Mouse (Mus musculus) stomach, postnatal 0 days (tissue): ENCODE measurements around the gene Atp13a3. TPM values are rescaled to one million over a fixed set of nuclear protein-coding genes. Genes with fewer than 3 reads are reported as not detected.
"Not testable (repeated sequence)": the region's sequence is repeated elsewhere in the genome, so short reads cannot be mapped to it uniquely, and the experiment has no call there.

Experiments used
- ATAC-seq: fragments of 200-750 bp; cut with Nextera tagmentation; 2 replicates; pipeline ENCODE4 v1.8.0; 2017; ENCODE audit not compliant: low FRiP score, low TSS enrichment
- DNase-seq: peaks from one replicate; pipeline ENCODE4 v3.0.0-alpha.2; 2016; ENCODE audit warnings: low spot score
- H3K27ac ChIP-seq: fragments of 300-500 bp; sonication (generic); replicated peaks from 2 replicates; pipeline ENCODE4 v1.5.1; 2014; ENCODE audit warnings: mild to moderate bottlenecking, control low read depth
- H3K27me3 ChIP-seq: fragments of 300-500 bp; sonication (generic); 2 replicates; pipeline ENCODE4 v1.6.1; 2014; ENCODE audit warnings: low read length; ENCODE audit not compliant: control insufficient read depth, insufficient read depth
- H3K36me3 ChIP-seq: fragments of 300-500 bp; sonication (generic); 2 replicates; pipeline ENCODE4 v1.6.1; 2014; ENCODE audit warnings: low read length, mixed read lengths; ENCODE audit not compliant: control insufficient read depth, insufficient read depth
- H3K4me1 ChIP-seq: fragments of 300-500 bp; sonication (generic); replicated peaks from 2 replicates; pipeline ENCODE4 v1.6.1; 2014; ENCODE audit warnings: antibody characterized with exemption; ENCODE audit not compliant: control insufficient read depth, insufficient read depth
- H3K4me2 ChIP-seq: fragments of 300-500 bp; sonication (generic); replicated peaks from 2 replicates; pipeline ENCODE4 v1.6.1; 2014; ENCODE audit warnings: low read depth, mild to moderate bottlenecking, control low read depth, moderate library complexity
- H3K4me3 ChIP-seq: fragments of 300-500 bp; sonication (generic); 2 replicates; pipeline ENCODE4 v1.5.1; 2014; ENCODE audit warnings: low read depth, low read length, control low read depth
- H3K9ac ChIP-seq: fragments of 300-500 bp; sonication (generic); 2 replicates; pipeline ENCODE4 v1.6.1; 2014; ENCODE audit warnings: mild to moderate bottlenecking, low read length, control low read depth, mixed read lengths
- H3K9me3 ChIP-seq: fragments of 300-500 bp; sonication (generic); 2 replicates; pipeline ENCODE4 v1.6.1; 2016; ENCODE audit warnings: low read length; ENCODE audit not compliant: control insufficient read depth
- CTCF ChIP-seq: IDR thresholded peaks from 2 replicates; pipeline ENCODE4 v1.5.1; 2016; ENCODE audit warnings: antibody characterized with exemption, low read depth, mild to moderate bottlenecking, moderate library complexity
- EP300 ChIP-seq: optimal IDR thresholded peaks from 2 replicates; pipeline ENCODE3; 2016; ENCODE audit warnings: antibody characterized with exemption
- WGBS: fragments of 180-500 bp; shearing (Covaris S2); extraction: QIAGEN DNeasy Blood & Tissue Kit; methylation state at CpG from one replicate; pipeline ENCODE4 v1.1.7; 2014; 5-methylcytosine and 5-hydroxymethylcytosine counted together
- polyA plus RNA-seq: library from polyadenylated mRNA; unstranded; fragments of >200 nt; fragmentation: Nextera tagmentation; extraction: Ambion mirVana; gene quantifications from 2 replicates; pipeline ENCODE4 v1.2.1, GENCODE M21; 2015

Atp13a3 gene
- polyA plus RNA-seq, result 7.5 and 7.7 TPM in 2 replicates

GRCm38 (mm10) chr16:30405925-30406670, at the start of gene Atp13a3:
TSS of gene Atp13a3 (minus strand) at chr16:30405975.
- H3K4me2 ChIP-seq, result no peak within 1 kb of the TSS
- no peak within 1 kb of the TSS for H3K4me3 ChIP-seq
- TF ChIP-seq EP300 (no peak), CTCF (no peak)
- H3K4me1 ChIP-seq, result no peaks in the 10 kb centered on the region
- H3K9ac ChIP-seq, result no peak within 1 kb of the TSS
- ATAC-seq (no peak), DNase-seq (no peak)
- H3K36me3 ChIP-seq, result no peaks in the 10 kb centered on the region
- no peaks in the 10 kb centered on the region for H3K27me3 ChIP-seq
- WGBS, result 68% methylated on average over 11 of the region's 11 CpGs
- no peaks in the 10 kb centered on the region for H3K9me3 ChIP-seq
- H3K27ac ChIP-seq, result no peak within 1 kb of the TSS

GRCm38 (mm10) chr16:30453213-30453975, 47.6 kb upstream of the Atp13a3 start:
- Histone ChIP-seq H3K27me3 (no peaks in the 10 kb centered on the region), H3K4me2 (no peak overlapping the region), H3K27ac (no peak overlapping the region), H3K4me3 (no peak overlapping the region), H3K36me3 (no peaks in the 10 kb centered on the region), H3K4me1 (no peaks in the 10 kb centered on the region), H3K9ac (no peak overlapping the region), H3K9me3 (no peaks in the 10 kb centered on the region)
- WGBS, result 59% methylated on average over 5 of the region's 5 CpGs
- ATAC-seq (no peak), DNase-seq (no peak)
- TF ChIP-seq EP300 (no peak), CTCF (no peak)

- ATAC-seq, H3K27ac ChIP-seq, DNase-seq, H3K4me3 ChIP-seq, H3K4me2 ChIP-seq, H3K36me3 ChIP-seq, H3K4me1 ChIP-seq, H3K9ac ChIP-seq, H3K27me3 ChIP-seq, H3K9me3 ChIP-seq: not testable (repeated sequence)
- 88% methylated on average over 2 of the region's 2 CpGs for WGBS
These were observed 45.4 kb upstream of the Atp13a3 start for GRCm38 (mm10) chr16:30451174-30451573.

- Histone ChIP-seq H3K36me3 (no peaks in the 10 kb centered on the region), H3K4me3 (no peak overlapping the region), H3K9me3 (no peaks in the 10 kb centered on the region), H3K27ac (no peak overlapping the region), H3K4me2 (no peak overlapping the region), H3K27me3 (no peaks in the 10 kb centered on the region), H3K4me1 (no peaks in the 10 kb centered on the region), H3K9ac (no peak overlapping the region)
- TF ChIP-seq CTCF (no peak), EP300 (no peak)
- WGBS, result 87% methylated on average over 1 of the region's 1 CpGs
- ATAC-seq, result no peak
- DNase-seq, result no peak
These were observed 43.2 kb upstream of the Atp13a3 start for GRCm38 (mm10) chr16:30449017-30449416.

GRCm38 (mm10) chr16:30448169-30448568, 42.4 kb upstream of the Atp13a3 start:
- no peak for DNase-seq
- no peaks in the 10 kb centered on the region for H3K9me3 ChIP-seq
- H3K27ac ChIP-seq, result no peak overlapping the region
- no peak overlapping the region for H3K9ac ChIP-seq
- no peak for TF ChIP-seq CTCF
- TF ChIP-seq EP300, result no peak
- 76% methylated on average over 3 of the region's 3 CpGs for WGBS
- H3K4me1 ChIP-seq, result no peaks in the 10 kb centered on the region
- no peaks in the 10 kb centered on the region for H3K27me3 ChIP-seq
- H3K4me2 ChIP-seq, result no peak overlapping the region
- H3K4me3 ChIP-seq, result no peak overlapping the region
- no peaks in the 10 kb centered on the region for H3K36me3 ChIP-seq
- no peak for ATAC-seq

GRCm38 (mm10) chr16:30447642-30448041, 41.9 kb upstream of the Atp13a3 start:
- no peak overlapping the region for H3K27ac ChIP-seq
- no peaks in the 10 kb centered on the region for H3K36me3 ChIP-seq
- H3K9me3 ChIP-seq, result no peaks in the 10 kb centered on the region
- DNase-seq (no peak), ATAC-seq (no peak)
- H3K27me3 ChIP-seq, result no peaks in the 10 kb centered on the region
- H3K9ac ChIP-seq, result no peak overlapping the region
- no peak overlapping the region for H3K4me2 ChIP-seq
- no peaks in the 10 kb centered on the region for H3K4me1 ChIP-seq
- no peak overlapping the region for H3K4me3 ChIP-seq
- no peak for TF ChIP-seq CTCF
- no peak for TF ChIP-seq EP300
- WGBS, result 60% methylated on average over 4 of the region's 4 CpGs
